Mouse (Mus musculus) MEL (cell line): ENCODE measurements at regions not wholly inside any gene's neighbourhood (a gene's known extent, or its start where the extent isn't known, plus 50 kb on each side); places are given as distances from the start of the nearest gene placed in this dataset.

Experiments
- DNase-seq: peaks from one replicate; pipeline ENCODE4 v3.0.0; 2011; ENCODE audit warnings: low read depth, low spot score
- H3K27ac ChIP-seq: 2 replicates; pipeline ENCODE4 v1.5.1; 2012; ENCODE audit warnings: low read depth, mild to moderate bottlenecking, control low read depth, low read length, moderate library complexity; ENCODE audit not compliant: control insufficient read depth
- H3K27me3 ChIP-seq, 2 experiments: fragments of 150-350 bp in 1 of 2; sonication (generic) in 1 of 2; 2 replicates each; pipeline ENCODE4 v1.6.1; 2012; ENCODE audit warnings: low read length in 2 of 2, mild to moderate bottlenecking in 2 of 2, improper control_type of control experiment in 1 of 2, moderate library complexity in 1 of 2; ENCODE audit not compliant: insufficient read depth in 2 of 2, control insufficient read depth in 1 of 2
- H3K36me3 ChIP-seq, 2 experiments: 2 replicates each; pipeline ENCODE4 v1.6.1; 2012 to 2014; ENCODE audit warnings: low read length in 2 of 2, improper control_type of control experiment in 1 of 2, inconsistent platforms in 1 of 2, mild to moderate bottlenecking in 1 of 2; ENCODE audit not compliant: insufficient read depth in 2 of 2, control insufficient read depth in 1 of 2
- H3K4me1 ChIP-seq, 2 experiments: fragments of 150-350 bp in 1 of 2; sonication (generic) in 1 of 2; 2 replicates each; pipeline ENCODE4 v1.6.1; 2012; ENCODE audit warnings: low read length in 2 of 2, improper control_type of control experiment in 1 of 2, mild to moderate bottlenecking in 1 of 2; ENCODE audit not compliant: insufficient read depth in 2 of 2, control insufficient read depth in 1 of 2
- H3K4me3 ChIP-seq, 2 experiments: fragments of 150-350 bp in 1 of 2; sonication (generic) in 1 of 2; 2 replicates each; pipeline ENCODE4 v1.5.1; 2012; ENCODE audit warnings: low read depth in 2 of 2, low read length in 2 of 2, mild to moderate bottlenecking in 2 of 2, moderate library complexity in 2 of 2, control low read depth in 1 of 2, improper control_type of control experiment in 1 of 2; ENCODE audit not compliant: control insufficient read depth in 1 of 2, insufficient read depth in 1 of 2
- H3K79me2 ChIP-seq: 2 replicates; pipeline ENCODE4 v1.6.1; 2012; ENCODE audit warnings: mild to moderate bottlenecking, low read length, moderate library complexity; ENCODE audit not compliant: control insufficient read depth, poor library complexity, insufficient read depth
- H3K9ac ChIP-seq: 2 replicates; pipeline ENCODE4 v1.6.1; 2012; ENCODE audit warnings: low read depth, mild to moderate bottlenecking, control low read depth, low read length, moderate library complexity; ENCODE audit not compliant: control insufficient read depth, poor library complexity, severe bottlenecking
- H3K9me3 ChIP-seq: fragments of 150-350 bp; sonication (generic); replicated peaks from 2 replicates; pipeline ENCODE4 v1.6.1; 2012; ENCODE audit warnings: mild to moderate bottlenecking, low read length, improper control_type of control experiment, moderate library complexity; ENCODE audit not compliant: insufficient read depth
- BHLHE40 ChIP-seq: IDR thresholded peaks from 2 replicates; pipeline ENCODE4 v1.6.1; 2012; ENCODE audit warnings: low read depth, mild to moderate bottlenecking, inconsistent platforms, low read length, improper control_type of control experiment, borderline replicate concordance
- CHD1 ChIP-seq: IDR thresholded peaks from 2 replicates; pipeline ENCODE4 v1.6.1; 2012; ENCODE audit warnings: low read depth, mild to moderate bottlenecking, inconsistent platforms, low read length, improper control_type of control experiment
- CHD2 ChIP-seq: IDR thresholded peaks from 2 replicates; pipeline ENCODE4 v1.6.1; 2011; ENCODE audit warnings: low read length, improper control_type of control experiment
- CTCF ChIP-seq, 3 experiments: IDR thresholded peaks in 2 of 3; conservative IDR thresholded peaks in 1 of 3; 2 replicates each; pipeline ENCODE4 v1.5.1; 2011 to 2012; ENCODE audit warnings: low read length in 3 of 3, low read depth in 2 of 3, mild to moderate bottlenecking in 2 of 3, improper control_type of control experiment in 1 of 3, inconsistent platforms in 1 of 3, mixed read lengths in 1 of 3, moderate library complexity in 1 of 3; ENCODE audit not compliant: control insufficient read depth in 1 of 3, insufficient read depth in 1 of 3, poor library complexity in 1 of 3, severe bottlenecking in 1 of 3
- ELF1 ChIP-seq: IDR thresholded peaks from 2 replicates; pipeline ENCODE4 v1.6.1; 2014; ENCODE audit warnings: low read depth, mild to moderate bottlenecking, inconsistent platforms, low read length, improper control_type of control experiment, moderate library complexity
- EP300 ChIP-seq, 2 experiments: IDR thresholded peaks; 2 replicates each; pipeline ENCODE4 v1.6.1; 2011; ENCODE audit warnings: improper control_type of control experiment in 2 of 2, low read length in 2 of 2, low read depth in 1 of 2, mild to moderate bottlenecking in 1 of 2
- GABPA ChIP-seq: IDR thresholded peaks from 2 replicates; pipeline ENCODE4 v1.6.1; 2012; ENCODE audit warnings: low read depth, mild to moderate bottlenecking, inconsistent platforms, low read length, improper control_type of control experiment, moderate library complexity
- GATA1 ChIP-seq: IDR thresholded peaks from 2 replicates; pipeline ENCODE4 v1.6.1; 2011; ENCODE audit warnings: low read depth, low read length, improper control_type of control experiment
- HCFC1 ChIP-seq: IDR thresholded peaks from 2 replicates; pipeline ENCODE4 v1.6.1; 2012; ENCODE audit warnings: low read depth, mild to moderate bottlenecking, inconsistent platforms, low read length, improper control_type of control experiment, moderate library complexity
- JUND ChIP-seq: IDR thresholded peaks from 2 replicates; pipeline ENCODE4 v1.6.1; 2011; ENCODE audit warnings: low read depth, mild to moderate bottlenecking, improper control_type of control experiment, low read length
- KAT2A ChIP-seq: conservative IDR thresholded peaks from 2 replicates; pipeline ENCODE4 v1.6.1; 2012; ENCODE audit warnings: low read depth, low read length, improper control_type of control experiment, inconsistent platforms
- MAFK ChIP-seq: IDR thresholded peaks from 2 replicates; pipeline ENCODE4 v1.6.1; 2011; ENCODE audit warnings: low read depth, mild to moderate bottlenecking, low read length, improper control_type of control experiment, borderline replicate concordance
- MEF2A ChIP-seq: IDR thresholded peaks from 2 replicates; pipeline ENCODE4 v1.6.1; 2014; ENCODE audit warnings: low read depth, mild to moderate bottlenecking, inconsistent platforms, low read length, improper control_type of control experiment; ENCODE audit not compliant: poor library complexity, insufficient replicate concordance, severe bottlenecking; ENCODE audit errors: extremely low read depth
- MXI1 ChIP-seq: IDR thresholded peaks from 2 replicates; pipeline ENCODE4 v1.6.1; 2011; ENCODE audit warnings: mild to moderate bottlenecking, low read depth, low read length, improper control_type of control experiment
- MYB ChIP-seq: IDR thresholded peaks from 2 replicates; pipeline ENCODE4 v1.6.1; 2011; ENCODE audit warnings: mild to moderate bottlenecking, low read depth, low read length, improper control_type of control experiment
- MYC ChIP-seq: IDR thresholded peaks from 2 replicates; pipeline ENCODE4 v1.6.1; 2011; ENCODE audit warnings: low read depth, mild to moderate bottlenecking, low read length, improper control_type of control experiment, moderate library complexity
- NRF1 ChIP-seq: IDR thresholded peaks from 2 replicates; pipeline ENCODE4 v1.6.1; 2014; ENCODE audit warnings: low read depth, mild to moderate bottlenecking, inconsistent platforms, low read length, improper control_type of control experiment, moderate library complexity; ENCODE audit not compliant: poor library complexity, insufficient read depth, severe bottlenecking
- POLR2AphosphoS2 ChIP-seq: IDR thresholded peaks from 2 replicates; pipeline ENCODE4 v1.6.1; 2011; ENCODE audit warnings: low read length, improper control_type of control experiment
- POLR2AphosphoS5 ChIP-seq: IDR thresholded peaks from 2 replicates; pipeline ENCODE4 v1.6.1; 2012; ENCODE audit warnings: low read depth, borderline replicate concordance, mild to moderate bottlenecking, inconsistent platforms, low read length, moderate library complexity, mixed read lengths
- RAD21 ChIP-seq: IDR thresholded peaks from 2 replicates; pipeline ENCODE4 v1.6.1; 2011; ENCODE audit warnings: mild to moderate bottlenecking, low read depth, low read length, improper control_type of control experiment
- SIN3A ChIP-seq: IDR thresholded peaks from 2 replicates; pipeline ENCODE4 v1.6.1; 2012; ENCODE audit warnings: low read length, improper control_type of control experiment, inconsistent platforms
- SMC3 ChIP-seq: IDR thresholded peaks from 2 replicates; pipeline ENCODE4 v1.6.1; 2011; ENCODE audit warnings: low read depth, low read length, improper control_type of control experiment
- TAL1 ChIP-seq: IDR thresholded peaks from 2 replicates; pipeline ENCODE4 v1.6.1; 2012; ENCODE audit warnings: mild to moderate bottlenecking, inconsistent platforms, low read length, moderate library complexity, mixed read lengths
- TCF12 ChIP-seq: IDR thresholded peaks from 2 replicates; pipeline ENCODE4 v1.6.1; 2014; ENCODE audit warnings: low read depth, mild to moderate bottlenecking, inconsistent platforms, low read length, improper control_type of control experiment, moderate library complexity
- UBTF ChIP-seq: IDR thresholded peaks from 2 replicates; pipeline ENCODE4 v1.6.1; 2012; ENCODE audit warnings: low read depth, mild to moderate bottlenecking, inconsistent platforms, low read length, improper control_type of control experiment, moderate library complexity, borderline replicate concordance; ENCODE audit not compliant: insufficient read depth
- USF1 ChIP-seq: IDR thresholded peaks from 2 replicates; pipeline ENCODE4 v1.6.1; 2014; ENCODE audit warnings: low read depth, mild to moderate bottlenecking, inconsistent platforms, low read length, improper control_type of control experiment, moderate library complexity
- ZC3H11A ChIP-seq: IDR thresholded peaks from 2 replicates; pipeline ENCODE4 v1.6.1; 2012; ENCODE audit warnings: low read depth, mild to moderate bottlenecking, inconsistent platforms, low read length, improper control_type of control experiment
- ZNF384 ChIP-seq: IDR thresholded peaks from 2 replicates; pipeline ENCODE4 v1.6.1; 2012; ENCODE audit warnings: low read depth, mild to moderate bottlenecking, inconsistent platforms, low read length, improper control_type of control experiment

DNA sequence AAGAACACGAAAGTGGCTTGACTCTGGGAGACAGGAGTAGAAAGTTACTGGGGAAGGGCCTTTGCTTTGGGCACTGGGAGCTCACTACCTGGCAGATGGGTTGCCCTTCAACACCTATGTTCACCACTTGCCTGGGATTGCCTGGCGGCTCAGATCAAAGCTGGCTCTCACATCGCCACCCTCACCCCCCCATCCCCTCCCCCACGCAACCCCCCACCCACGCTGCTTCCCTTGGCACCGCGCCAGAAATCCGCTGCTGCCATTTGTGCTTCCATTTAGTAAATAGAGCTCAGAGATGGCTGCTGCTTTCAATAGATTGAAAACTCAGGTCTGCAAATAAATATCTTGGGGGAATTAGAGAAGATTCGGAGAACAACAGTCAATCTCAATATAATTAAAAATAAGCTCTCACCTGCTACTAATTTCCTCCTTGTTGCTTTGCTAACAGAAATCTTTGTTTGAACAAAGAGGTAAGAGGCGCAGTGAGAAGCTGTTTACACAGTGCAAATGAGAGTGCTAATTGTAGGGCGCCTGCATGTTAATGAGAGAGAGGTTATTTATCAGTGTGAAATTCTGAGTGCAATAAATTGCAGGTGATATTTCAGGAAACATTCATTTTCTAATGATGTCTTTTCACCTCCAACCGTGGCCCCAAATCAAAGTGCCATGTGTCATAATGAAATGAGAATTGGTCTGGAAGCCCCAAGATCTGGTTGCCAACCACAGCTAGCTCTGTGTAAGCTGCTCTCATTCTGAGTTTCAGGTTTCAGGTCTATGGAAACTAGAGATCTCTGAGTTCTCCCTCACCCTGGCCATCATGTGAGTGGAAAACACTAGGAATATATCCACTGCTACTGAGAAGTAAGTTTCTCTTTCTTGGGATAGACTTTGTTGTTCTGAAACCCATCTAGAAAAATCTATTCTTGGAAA, 198.3 kb upstream of the Nr4a3 start:
- Histone ChIP-seq H3K4me1 (no peaks in the 10 kb centered on the region), H3K4me3 (no peak overlapping the region), H3K27ac (no peak overlapping the region), H3K9me3 (no peaks in the 10 kb centered on the region), H3K9ac (no peak overlapping the region), H3K36me3 (no peaks in the 10 kb centered on the region), H3K79me2 (no peaks in the 10 kb centered on the region), H3K27me3 (no peaks in the 10 kb centered on the region; a peak in 1 of 4 replicates)
- no peak for DNase-seq
- no peak for TF ChIP-seq CHD1
- no peak for TF ChIP-seq GABPA
- TF ChIP-seq MAFK = no peak
- TF ChIP-seq JUND = no peak
- no peak for TF ChIP-seq ZNF384
- TF ChIP-seq RAD21 = no peak
- TF ChIP-seq GATA1 = no peak
- no peak for TF ChIP-seq CTCF (IDR thresholded peaks at IDR 0.05 in 2 of 3, conservative IDR thresholded peaks at IDR 0.05 in 1 of 3; ENCODE audit: control insufficient read depth in 1 of 3, insufficient read depth in 1 of 3, low read depth in 2 of 3, low read length in 3 of 3, poor library complexity in 1 of 3, severe bottlenecking in 1 of 3)
- no peak for TF ChIP-seq MEF2A
- TF ChIP-seq POLR2AphosphoS5 = no peak
- TF ChIP-seq TAL1 = no peak

DNA sequence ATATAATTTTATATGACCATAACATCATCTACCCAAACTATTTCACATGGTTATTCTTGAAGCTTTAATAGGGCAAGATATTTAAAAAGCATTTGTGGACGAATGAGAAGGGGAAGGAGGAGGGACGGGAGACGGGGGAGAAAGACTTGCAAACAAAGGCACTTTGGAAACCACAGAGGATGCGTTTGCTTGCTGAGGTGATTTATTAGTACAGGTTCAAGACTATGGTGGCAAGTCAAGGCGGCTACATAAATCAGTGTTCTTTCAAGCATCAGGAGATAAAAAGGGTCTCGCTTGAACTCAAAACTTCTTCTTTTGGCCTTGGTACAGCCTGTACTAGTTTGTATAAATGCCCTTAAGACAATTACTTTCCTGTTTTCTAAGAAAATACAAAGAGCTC, 183.8 kb upstream of the Nr4a3 start:
- Histone ChIP-seq H3K27ac (no peak overlapping the region), H3K27me3 (no peaks in the 10 kb centered on the region), H3K36me3 (no peaks in the 10 kb centered on the region), H3K9me3 (no peaks in the 10 kb centered on the region)
- no peak for DNase-seq
- TF ChIP-seq MYC = no peak
- TF ChIP-seq UBTF = no peak
- no peak for TF ChIP-seq USF1
- no peak for TF ChIP-seq TCF12
- TF ChIP-seq ELF1 = no peak
- no peak for TF ChIP-seq ZNF384
- TF ChIP-seq MYB = no peak
- no peak for TF ChIP-seq BHLHE40
- no peak for TF ChIP-seq POLR2AphosphoS2
- no peak for TF ChIP-seq ZC3H11A
- no peak for TF ChIP-seq KAT2A
- TF ChIP-seq SMC3 = no peak
- TF ChIP-seq CHD2 = no peak
- TF ChIP-seq SIN3A = no peak
- no peak for TF ChIP-seq MXI1
- TF ChIP-seq HCFC1 = no peak
- TF ChIP-seq JUND = no peak
- no peak for TF ChIP-seq EP300 (IDR thresholded peaks at IDR 0.05; ENCODE audit: low read depth in 1 of 2, low read length in 2 of 2)
- TF ChIP-seq POLR2AphosphoS5 = no peak
- no peak for TF ChIP-seq NRF1
- TF ChIP-seq, all 39 proteins: peak for 0
- no peak overlapping the region for H3K4me3 ChIP-seq
- no peak overlapping the region for H3K9ac ChIP-seq
- no peaks in the 10 kb centered on the region for H3K4me1 ChIP-seq
- no peaks in the 10 kb centered on the region for H3K79me2 ChIP-seq
